Mouse (Mus musculus) effector memory CD4-positive, alpha-beta T cell, adult 5 months (primary cell): Measurements from ENCODE around the gene Rhd. TPM values are rescaled to one million over a fixed set of nuclear protein-coding genes. Genes with fewer than 3 reads are reported as not detected.

Experiments
- polyA plus RNA-seq: library from polyadenylated mRNA; unstranded; fragments of 100-300 nt; shearing (Covaris generic); gene quantifications from one replicate; pipeline ENCODE4 v1.2.1, GENCODE M21; 2017

Rhd gene
- not detected for polyA plus RNA-seq

GRCm38 (mm10) chr4:134863937-134864729 is at the start of gene Rhd:
TSS of gene Rhd (plus strand) at chr4:134864536.

GRCm38 (mm10) chr4:134853259-134853636 is 11.1 kb upstream of the Rhd start, which contains the start of gene Maco1:
TSS of gene Maco1 (minus strand) at chr4:134853345.

GRCm38 (mm10) chr4:134914864-134915209 is 50.5 kb downstream of the Rhd start, which contains the start of gene Tmem50a:
TSS of gene Tmem50a (minus strand) at chr4:134915024.

GRCm38 (mm10) chr4:134923258-134924018 is 59.1 kb downstream of the Rhd start, which contains the start of gene Rsrp1:
TSS of gene Rsrp1 (plus strand) at chr4:134923592.

DNA sequence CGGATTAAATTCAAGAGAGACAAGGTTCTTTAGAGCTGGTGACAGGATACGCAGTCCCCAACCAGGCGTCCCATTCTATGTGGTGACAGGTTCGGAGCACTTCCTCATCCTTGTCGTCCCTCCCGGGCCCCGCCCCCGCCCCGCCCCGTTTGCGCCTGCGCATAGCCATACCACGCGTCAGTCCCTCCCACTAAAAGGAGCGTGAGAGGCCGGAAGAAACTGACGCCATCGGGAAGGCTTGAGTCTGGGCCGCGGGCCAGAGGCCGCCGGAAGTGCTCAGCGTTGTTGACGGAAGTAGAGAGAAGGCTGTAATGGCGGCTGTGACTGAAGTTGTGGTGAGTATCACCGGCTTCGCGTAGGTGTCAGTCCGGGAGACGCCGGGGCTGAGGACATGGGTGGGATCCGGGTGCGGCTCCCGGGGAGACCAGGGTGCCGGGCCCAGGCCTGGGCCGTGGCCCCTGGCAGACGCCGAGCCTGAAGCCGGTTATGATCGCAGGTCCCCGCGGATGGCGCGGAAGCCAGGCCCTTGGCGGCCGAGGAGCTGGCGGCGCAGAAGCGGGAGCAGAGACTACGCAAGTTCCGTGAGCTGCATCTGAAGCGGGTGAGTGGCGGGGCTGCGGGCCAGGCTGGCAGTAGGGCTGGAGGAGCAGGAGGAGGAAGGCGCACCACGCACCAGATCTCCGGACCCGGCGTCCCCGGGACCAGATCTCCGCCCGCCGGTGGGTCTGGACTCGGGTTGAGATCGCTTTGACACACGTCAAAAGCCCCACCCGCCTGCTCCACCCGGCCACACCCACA is 66.5 kb downstream of the Rhd start, which contains the start of gene Syf2:
Gene Syf2, plus strand, starts transcription at position 215 of the 798 bp plus-strand sequence.

Other genes with a start within 250 kb of the Rhd start
- 6.2 TPM for gene Man1c1, start 160.2 kb upstream of the Rhd start, polyA plus RNA-seq
- 79.9 TPM for gene Ldlrap1, start 96.5 kb upstream of the Rhd start, polyA plus RNA-seq
- 33.7 TPM for gene Maco1, start 11.2 kb upstream of the Rhd start, polyA plus RNA-seq
- 307 TPM for gene Tmem50a, start 50.5 kb downstream of the Rhd start, polyA plus RNA-seq
- 883 TPM for gene Rsrp1, start 59.1 kb downstream of the Rhd start, polyA plus RNA-seq
- 342 TPM for gene Syf2, start 66.4 kb downstream of the Rhd start, polyA plus RNA-seq